Mouse (Mus musculus) retina, adult 2 months (tissue): ENCODE data around the gene Fam131a.
"Not testable (repeated sequence)": the region's sequence is repeated elsewhere in the genome, so short reads cannot be mapped to it uniquely, and the experiment has no call there.

Experiments
- DNase-seq: peaks from one replicate; pipeline ENCODE4 v3.0.0-alpha.2; 2012; ENCODE audit warnings: low read depth, low spot score

Gene Fam131a

DNA sequence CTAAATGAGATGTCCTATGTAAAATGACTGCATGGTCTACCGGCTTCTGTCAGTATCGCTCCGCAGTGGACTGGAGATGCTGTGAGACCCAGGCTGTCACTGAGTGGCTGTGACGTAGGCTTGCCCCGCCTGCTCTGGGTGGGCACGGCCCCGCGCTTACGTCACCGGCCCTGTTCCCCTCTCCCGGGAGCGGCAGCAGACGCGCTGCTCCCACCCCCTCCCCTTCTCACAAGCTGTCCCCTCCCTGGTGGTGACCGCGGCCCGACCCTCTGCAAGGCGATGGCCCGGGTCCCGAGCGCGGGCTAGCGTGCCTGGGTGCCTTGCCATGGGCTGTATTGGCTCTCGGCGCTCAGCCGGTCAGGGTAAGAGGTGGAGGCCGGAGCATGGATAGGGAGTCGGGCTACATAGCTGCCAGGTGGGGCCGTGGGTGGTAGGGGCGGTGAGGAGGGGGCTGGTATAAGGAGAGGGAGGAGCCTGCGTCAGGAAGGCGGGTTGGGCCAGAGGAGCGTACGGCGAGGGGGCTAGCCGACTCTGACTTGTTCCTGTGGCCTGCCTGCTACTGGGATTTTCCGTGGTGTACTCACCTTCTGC is at the start of gene Fam131a:
Gene Fam131a, plus strand, starts transcription at position 131 of the 591 bp plus-strand sequence.
- no peak for DNase-seq

DNA sequence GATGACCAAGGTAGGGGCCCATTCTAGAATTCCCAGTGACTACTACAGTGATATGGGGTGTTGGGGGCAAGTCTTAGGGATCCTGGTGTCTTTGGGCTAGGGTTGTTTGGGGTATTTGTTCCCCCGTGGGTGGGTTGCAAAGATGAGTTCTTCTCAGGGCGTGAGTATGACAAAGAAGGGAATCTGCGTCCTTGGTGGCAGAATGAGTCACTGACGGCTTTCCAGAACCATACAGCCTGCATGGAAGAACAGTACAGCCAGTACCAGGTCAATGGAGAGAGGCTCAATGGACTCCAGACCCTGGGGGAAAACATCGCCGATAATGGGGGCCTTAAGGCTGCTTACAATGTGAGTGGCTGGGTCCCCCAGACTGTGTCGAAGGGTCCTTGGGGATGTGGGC is 49.1 kb upstream of the Fam131a start:
- DNase-seq: no peak

DNA sequence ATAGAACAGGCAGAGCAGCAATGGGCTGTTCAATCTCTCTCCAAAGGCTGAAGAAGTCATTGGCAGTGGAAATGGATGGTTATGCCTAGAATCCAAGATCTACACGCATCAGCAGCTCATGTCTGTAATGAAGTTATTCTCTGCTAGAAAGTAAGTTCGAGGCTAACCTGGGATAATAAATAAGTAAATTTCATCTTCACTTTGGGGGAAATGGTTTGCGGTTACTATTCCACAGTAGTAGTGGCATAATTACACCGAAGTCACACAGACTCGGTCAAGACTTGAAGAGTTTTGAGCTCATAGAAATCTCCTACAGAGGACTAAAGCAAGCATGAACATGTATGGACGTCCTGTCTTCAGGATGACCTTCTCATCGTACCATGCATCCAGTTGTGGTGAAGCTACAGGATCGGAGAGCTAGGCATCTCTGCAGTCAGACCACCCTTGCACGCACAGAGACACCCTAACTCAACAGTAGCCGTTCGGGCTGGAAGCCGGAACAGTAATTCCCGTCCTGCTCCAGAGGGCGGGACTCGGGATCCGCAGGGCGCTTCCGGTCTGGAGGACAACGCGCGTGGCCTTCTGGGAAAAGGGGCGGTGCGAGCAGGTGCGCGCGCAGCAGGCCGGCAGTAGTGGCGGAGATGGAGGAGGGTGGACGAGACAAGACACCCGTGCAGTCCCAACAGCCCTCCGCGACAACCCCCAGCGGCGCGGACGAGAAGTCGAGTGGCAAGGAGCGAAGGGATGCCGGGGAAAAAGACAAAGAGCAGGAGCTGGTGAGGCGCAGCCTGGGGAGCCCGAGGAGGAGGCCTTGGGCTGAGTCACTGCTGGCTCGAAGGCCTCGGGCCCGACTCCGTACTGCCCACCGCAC is 41.7 kb upstream of the Fam131a start, which contains the start of gene Psmd2:
Gene Psmd2, plus strand, starts transcription at position 577 of the 871 bp plus-strand sequence.
- DNase-seq: peak; percentile 85

DNA sequence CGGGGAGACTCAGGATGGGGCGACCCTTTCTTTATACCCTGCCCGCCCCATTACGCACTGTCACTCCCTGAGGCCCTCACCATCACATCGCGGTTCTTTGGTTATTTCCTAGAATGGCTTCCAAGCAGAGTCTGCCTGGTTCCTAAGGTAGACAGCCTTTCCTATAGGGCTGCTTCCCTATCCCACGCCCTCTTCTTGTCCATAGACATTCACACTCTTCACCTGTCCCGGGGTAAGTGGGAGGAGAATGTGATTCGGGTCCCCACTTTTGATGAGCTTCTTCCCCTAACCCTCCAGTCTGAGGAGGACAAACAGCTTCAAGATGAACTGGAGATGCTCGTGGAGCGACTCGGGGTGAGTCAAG is 41.1 kb upstream of the Fam131a start:
- DNase-seq: no peak

DNA sequence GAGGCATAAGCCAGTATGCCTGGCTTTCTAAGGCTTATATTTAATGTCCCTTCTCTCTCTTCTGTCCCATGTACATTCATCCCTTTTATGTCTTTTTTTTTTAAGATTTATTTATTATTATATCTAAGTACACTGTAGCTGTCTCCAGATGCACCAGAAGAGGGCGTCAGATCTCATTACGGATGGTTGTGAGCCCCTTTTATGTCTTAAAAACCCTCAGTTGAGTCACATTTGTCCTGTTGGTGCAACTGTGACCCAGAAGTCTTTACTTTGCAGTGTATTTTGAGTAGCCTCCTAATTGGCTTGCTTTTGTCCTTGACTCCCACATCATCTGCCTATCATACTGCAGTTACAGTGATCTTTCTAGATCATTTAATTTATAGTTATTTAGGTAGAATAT is 39.7 kb upstream of the Fam131a start:
- DNase-seq: no peak

DNA sequence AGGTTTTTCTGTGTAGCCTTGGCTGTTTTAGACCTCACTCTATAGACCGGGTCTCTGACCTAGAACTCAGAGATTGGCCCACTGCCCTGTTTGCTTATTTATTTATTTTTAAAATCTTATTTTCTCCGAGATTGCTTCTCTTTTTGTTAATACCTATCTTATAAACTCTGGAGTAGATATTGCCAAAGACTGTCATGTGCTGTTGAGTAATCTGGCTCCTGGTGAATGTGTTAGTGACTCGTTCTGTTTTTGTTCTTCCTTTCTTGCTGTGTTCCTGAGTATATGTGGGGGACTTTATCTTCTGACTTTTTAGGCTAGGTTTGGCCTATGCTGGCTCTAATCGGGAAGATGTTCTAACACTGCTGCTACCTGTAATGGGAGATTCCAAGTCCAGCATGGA is 35.4 kb upstream of the Fam131a start:
- DNase-seq: no peak

DNA sequence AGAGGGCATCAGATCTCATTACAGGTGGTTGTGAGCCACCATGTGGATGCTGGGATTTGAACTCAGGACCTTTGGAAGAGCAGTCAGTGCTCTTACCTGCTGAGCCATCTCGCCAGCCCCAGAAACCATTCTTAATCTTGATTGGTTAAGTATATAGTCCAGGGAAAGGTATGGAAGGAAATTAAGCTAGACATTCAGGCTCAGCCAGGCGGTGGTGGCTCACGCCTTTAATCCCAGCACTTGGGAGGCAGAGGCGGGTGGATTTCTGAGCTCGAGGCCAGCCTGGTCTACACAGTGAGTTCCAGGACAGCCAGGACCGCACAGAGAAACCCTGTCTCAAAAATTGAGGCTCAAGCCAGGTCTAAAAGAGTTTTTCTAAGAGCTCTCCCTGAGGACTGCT is 25.0 kb upstream of the Fam131a start, which contains the start of gene Eif4g1:
Gene Eif4g1, plus strand, starts transcription at position 301 of the 400 bp plus-strand sequence.
- DNase-seq: not testable (repeated sequence)

DNA sequence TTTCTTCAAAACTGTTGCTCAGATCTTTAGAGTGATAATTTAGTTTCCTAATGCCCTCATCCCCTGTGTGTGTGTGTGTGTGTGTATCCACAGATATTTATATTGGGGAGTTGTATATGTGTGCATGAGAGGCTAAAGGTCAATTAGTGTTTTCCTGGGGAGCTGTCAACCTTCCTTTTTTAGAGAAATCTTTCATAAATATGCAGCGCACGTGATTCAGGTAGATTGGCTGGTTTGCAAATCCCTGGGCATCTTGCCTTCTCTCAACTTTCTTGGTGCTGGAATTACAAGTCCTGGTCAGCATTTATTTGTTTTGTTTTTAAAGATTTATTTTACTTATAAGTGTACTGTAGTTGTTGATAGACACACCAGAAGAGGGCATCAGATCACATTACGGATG is 22.8 kb upstream of the Fam131a start:
- DNase-seq: no peak

DNA sequence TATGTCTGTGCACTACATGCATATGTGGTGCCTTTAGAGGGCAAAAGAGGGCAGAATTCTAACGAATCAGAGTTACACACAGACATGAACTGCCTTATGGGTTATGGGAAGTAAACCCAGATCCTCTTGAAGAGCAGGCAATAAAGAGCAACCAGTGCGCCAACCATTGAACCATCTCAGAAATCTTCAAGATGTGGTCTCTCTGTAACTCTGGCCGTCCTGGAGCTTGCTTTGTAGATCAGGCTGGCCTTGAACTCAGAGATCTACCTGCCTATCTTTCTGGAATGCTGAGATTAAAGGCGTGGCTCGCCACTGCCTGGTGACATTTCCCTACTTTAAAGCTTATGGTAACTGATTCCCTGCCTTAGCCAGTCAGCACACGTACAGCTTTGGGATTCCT is 21.2 kb upstream of the Fam131a start:
- no peak for DNase-seq

DNA sequence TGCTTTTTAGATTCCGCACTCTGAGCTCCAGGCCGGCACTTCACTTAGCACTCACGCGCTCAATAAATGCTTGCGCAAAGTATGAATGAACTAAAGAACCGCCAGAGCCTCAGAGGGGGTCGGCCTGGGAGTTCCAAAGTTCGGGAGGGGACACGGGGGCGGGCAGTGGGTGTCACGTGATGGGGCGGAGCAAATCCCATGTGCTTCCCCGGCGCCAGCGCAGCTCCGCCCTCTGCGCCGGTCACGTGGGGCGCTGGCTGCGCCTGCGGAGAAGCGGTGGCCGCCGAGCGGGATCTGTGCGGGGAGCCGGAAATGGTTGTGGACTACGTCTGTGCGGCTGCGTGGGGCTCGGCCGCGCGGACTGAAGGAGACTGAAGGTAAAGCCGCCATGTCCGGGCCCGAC is 20.5 kb upstream of the Fam131a start:
- peak; percentile 79 for DNase-seq

DNA sequence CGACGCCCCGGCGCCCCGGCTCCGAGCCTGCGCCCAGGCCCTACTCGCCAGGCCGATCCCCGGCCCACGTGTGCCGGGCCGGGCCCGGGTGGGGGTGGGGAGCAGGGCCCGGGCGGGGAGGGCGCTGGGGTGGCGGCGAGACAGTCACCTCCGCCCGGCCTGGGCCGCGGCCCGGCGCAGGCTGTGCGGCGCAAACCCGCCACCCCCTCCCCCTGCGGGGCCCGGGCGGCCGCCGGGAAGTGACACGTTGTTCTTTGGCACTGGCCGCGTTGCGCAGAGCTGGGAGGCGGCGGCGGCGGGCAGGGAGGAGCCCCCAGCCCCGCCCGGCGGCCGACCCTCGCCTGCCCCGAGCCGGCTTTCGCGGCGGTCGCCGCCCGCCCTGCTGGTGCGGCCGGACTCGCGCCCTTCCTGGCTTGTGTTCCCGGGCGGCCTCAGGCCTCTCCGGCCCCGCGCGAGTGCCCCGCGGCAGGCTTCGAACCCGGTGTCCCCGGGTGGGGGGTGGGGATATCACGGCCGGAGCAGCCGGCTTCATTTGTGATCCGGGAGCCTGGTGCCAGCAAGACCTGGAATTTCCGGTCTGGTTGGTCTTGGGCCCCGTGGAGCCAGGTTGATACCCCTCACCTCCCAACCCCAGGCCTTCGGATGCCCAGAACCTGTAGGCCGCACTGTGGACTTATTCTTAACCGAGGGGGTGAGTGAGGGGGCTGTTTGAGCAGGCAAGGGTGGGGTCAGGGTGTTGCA is 19.9 kb upstream of the Fam131a start:
- no peak for DNase-seq

DNA sequence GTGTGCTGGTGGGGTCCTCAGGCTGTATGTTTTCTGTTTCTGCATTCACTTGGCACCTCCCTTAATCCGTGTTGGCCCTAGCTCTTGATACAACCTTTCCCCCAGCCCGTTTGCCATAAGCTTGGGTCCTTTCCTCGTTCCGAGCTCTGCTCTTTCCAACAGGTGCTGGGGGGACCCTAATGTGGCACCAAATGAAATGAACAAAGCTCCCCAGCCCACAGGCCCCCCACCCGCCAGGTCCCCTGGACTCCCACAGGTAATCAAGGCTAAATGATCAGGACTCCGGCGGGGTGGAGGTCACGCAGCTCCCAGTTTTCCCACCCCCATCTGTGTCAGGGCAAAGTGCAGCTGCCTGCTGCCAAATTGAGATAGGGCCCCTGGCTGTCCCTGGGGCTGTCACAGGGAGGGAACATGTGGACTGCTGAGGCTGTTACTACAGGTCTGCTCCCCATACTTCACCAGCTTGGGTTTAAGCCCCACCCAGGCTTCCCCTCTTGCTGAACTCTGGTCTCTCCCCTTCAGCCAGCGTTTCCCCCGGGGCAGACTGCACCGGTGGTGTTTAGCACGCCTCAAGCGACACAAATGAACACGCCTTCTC is 19.2 kb upstream of the Fam131a start:
- no peak for DNase-seq

DNA sequence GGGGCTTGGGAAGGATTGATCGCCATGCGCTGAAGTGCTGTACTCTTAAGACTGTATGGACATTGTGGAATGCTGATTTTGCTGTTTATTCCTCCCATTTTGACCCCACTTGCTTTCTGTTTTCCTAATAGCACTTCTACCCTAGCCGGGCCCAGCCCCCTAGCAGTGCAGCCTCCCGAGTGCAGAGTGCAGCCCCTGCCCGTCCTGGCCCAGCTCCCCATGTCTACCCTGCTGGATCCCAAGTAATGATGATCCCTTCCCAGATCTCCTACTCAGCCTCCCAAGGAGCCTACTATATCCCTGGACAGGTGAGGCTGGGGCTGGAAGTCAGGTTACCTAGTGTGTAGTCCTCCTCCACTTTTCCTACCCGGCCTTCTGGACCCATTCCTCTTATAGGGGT is 17.8 kb upstream of the Fam131a start:
- DNase-seq: no peak

DNA sequence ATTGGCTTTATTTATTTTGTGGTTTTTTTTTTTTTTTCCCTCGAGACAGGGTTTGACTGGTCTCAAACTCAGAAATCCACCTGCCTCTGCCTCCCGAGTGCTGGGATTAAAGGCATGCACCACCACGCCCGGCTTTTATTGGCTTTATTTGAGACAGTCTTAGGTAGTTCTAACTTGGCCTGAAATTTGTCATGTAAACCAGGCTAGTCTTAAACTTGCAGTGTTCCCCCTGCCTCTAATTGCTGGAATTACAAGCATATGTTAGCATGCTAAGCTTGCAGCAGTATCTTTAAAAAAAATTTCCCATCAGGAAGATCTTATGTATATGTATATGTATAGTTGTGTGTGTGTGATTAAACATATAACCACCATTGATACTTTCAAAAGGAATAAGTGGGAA is 16.3 kb upstream of the Fam131a start:
- no peak for DNase-seq

DNA sequence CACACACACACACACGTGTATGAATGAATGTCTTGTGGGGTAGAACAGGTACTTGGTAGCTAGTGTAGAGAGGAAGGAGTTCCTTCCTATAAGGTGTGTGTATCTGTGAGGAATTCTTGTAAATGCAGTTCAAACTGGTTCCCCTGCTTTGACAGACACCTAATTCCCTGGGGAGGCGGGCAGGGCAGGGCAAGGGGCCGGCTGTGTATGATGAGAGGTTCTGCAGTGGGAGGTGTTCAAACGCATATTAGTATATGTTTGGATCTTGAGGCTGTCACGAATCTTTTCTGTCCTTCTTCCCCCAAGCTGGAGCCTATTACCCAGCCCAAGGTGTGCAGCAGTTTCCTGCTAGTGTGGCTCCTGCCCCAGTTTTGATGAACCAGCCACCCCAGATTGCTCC is 15.7 kb upstream of the Fam131a start:
- DNase-seq: no peak

DNA sequence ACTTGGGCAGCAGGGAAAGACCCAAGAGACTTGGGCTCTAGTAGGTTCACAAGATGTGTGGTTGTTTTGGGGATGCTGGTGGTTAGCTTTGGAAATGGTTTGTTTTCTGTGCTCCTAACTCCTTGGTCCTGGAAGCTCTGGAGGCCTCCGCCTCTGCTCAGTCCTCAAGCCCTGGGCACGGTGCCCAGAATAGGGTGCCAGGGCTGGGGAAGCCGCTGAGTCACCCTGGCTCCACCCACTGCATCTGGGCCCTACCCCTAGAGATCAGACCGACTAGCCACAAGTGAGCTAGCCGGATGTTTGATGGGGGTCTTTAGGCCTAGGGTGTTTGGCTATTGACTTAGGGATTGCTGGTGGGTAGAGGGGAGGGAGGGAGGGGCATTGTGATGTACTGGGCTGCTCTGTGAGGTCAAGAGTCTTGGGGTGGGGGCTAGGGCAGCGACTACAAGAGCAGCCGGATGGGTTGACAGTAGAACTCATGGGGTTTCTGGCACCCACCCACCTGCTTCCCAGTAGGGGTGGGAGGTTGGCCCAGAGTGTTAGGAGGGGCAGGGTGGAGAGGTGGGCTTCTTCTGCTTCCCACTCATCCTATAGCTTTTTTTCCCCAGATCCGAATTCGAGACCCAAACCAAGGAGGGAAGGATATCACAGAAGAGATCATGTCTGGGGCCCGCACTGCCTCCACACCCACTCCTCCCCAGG is 14.9 kb upstream of the Fam131a start:
- DNase-seq: no peak

DNA sequence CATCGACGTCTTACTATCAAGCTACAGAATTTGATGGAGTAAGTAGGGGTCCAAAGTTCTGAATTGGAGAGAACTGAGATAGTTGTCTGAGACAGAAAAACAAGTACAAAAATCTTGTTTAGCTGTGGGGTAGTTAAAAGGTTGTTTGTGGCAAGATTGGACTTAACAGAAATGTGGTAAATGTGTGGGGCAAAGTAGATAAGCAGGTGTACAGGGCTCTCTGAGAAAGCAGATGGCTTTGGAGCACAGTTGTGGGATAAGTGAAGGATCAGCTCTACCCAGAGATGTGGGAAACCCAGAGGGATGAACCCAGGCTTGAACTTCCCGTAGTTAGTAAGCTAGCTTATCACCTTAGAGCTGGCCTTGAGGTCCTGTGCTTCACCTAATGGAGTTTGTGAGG is 2.3 kb upstream of the Fam131a start:
- no peak for DNase-seq

DNA sequence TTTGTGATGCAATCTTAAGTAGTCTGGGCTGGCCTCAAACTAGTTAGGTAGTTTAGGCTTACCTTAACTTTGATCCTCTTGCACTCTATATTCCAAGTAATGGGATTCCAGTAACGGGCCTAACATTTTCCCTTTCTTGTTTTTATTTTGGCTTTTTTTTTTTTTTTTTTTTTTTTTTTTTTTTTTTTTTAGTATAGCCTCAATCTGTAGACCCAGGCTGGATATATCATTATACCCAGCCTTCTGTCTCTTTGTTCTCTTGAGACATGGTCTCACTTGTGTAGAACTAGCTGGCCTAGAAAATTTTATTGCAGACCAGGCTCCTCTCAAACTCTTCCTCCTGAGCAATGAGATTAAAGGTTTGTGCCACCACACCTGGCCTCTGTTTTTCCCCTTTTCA is 1.4 kb upstream of the Fam131a start:
- DNase-seq: no peak

DNA sequence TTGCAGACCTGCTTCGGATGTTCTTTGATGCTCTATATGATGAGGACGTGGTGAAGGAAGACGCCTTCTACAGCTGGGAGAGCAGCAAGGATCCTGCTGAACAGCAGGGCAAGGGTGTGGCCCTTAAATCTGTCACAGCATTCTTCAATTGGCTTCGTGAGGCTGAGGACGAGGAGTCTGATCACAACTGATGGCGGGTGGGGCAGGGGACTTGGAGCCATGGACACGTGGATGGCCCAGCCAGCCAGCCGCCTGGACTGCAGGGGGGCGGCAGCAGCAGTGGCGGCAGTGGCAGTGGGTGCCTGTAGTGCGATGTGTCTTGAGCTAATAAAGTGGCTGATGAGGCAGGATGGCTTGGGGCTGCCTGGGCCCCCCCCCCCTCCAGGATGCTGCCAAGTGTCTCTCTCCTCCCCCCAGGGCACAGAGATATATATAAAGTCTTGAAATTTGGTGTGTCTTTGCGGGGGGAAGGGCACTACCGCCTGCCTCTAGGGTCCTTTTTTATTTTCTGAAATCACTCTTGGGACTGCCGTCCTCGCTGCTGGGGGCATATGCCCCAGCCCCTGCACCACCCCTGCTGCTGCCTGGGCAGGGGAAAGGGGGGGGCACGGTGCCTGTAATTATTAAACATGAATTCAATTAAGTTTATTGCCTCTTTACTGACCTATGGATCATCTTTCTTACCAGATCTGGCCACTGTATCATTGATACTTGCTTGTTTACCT is 638 bp upstream of the Fam131a start:
- no peak for DNase-seq

DNA sequence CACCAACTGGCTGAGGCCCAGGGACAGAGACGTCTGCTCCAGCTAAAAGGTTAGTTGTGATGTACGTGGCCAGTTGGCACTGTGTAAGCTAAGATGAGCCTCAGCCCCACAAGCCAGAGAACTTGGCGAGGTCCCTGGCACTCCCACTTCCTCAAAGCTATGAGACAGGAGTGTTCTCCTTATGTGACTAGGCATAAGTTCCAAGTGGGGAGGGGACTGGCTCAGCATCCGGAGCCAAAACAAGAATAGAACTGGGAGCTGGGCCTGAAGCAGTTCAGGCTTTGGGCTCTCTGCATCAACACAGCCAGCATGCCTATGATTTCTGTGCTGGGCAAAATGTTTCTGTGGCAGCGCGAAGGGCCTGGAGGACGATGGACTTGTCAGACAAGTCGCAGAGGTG is 1.7 kb downstream of the Fam131a start:
- no peak for DNase-seq
